Comparison of ENCODE assay signal across 9 mouse cellular contexts in genomic region chr11:90665161-90665560, GRCm38 (mm10). TPM values are rescaled to one million over a fixed set of nuclear protein-coding genes. Genes with fewer than 3 reads are reported as not detected.
DNase-seq lines count a peak whose midpoint lies in the region; ATAC-seq and TF ChIP-seq lines count a peak whose summit lies in the region.
"Had no signal": no experiment of that assay in that cellular context is flagged by ENCODE, and none has a peak within 500 bp of the region (broad histone marks: within the 10 kb centered on the region; RNA-seq: fewer than 3 reads in every experiment).

No protein-coding gene starts in this region.

- H3K27ac ChIP-seq in embryonic fibroblast, embryonic 13.5 days (ENCODE audit: insufficient read depth, low read length), result peak overlapping the region; percentile 82
- H3K27ac ChIP-seq in intestine, embryonic 14.5 days (ENCODE audit: low read depth), result peak overlapping the region; percentile 68
- H3K27ac ChIP-seq in lung, embryonic 15.5 days, result peak overlapping the region; percentile 84

- peak overlapping the region; percentile 22 for H3K4me2 ChIP-seq in intestine, embryonic 14.5 days (ENCODE audit: low read length)
- H3K4me2 ChIP-seq in lung, embryonic 15.5 days, result peak overlapping the region; percentile 34

- 3% methylated on average over 6 of the region's 6 CpGs for WGBS in intestine, embryonic 14.5 days
- 7% methylated on average over 6 of the region's 6 CpGs for WGBS in lung, embryonic 15.5 days

- peak; percentile 15 to 29 for DNase-seq in layer of hippocampus, postnatal 36 days
- DNase-seq in layer of hippocampus, adult 9-11 months, result no peak
- DNase-seq in intestine, embryonic 14.5 days (ENCODE audit: low spot score), result no peak
- DNase-seq in right cerebral cortex, postnatal 4 days, result peak; percentile 28
- DNase-seq in B cell, adult 2 months, result no peak
- DNase-seq in urinary bladder, postnatal 36 days (ENCODE audit: low spot score in 2 of 2), result no peak

- no peak overlapping the region for H3K4me3 ChIP-seq in embryonic fibroblast, embryonic 13.5 days (ENCODE audit: insufficient read depth, low read length)
- no peak overlapping the region for H3K4me3 ChIP-seq in intestine, embryonic 14.5 days (ENCODE audit: low read depth, low read length)
- no peak overlapping the region; the same call in 1 of the 2 replicates for H3K4me3 ChIP-seq in lung, embryonic 15.5 days

- no peak for TF ChIP-seq POLR2A in embryonic fibroblast, embryonic 13.5 days (IDR thresholded peaks at IDR 0.05; ENCODE audit: low read depth, low read length)

- TF ChIP-seq CTCF in embryonic fibroblast, embryonic 13.5 days (IDR thresholded peaks at IDR 0.05; ENCODE audit: borderline replicate concordance, insufficient read depth, low read length), result no peak

- H3K27me3 ChIP-seq in intestine, embryonic 14.5 days (replicated peaks; ENCODE audit: control insufficient read depth, insufficient read depth, low read length), result no peaks in the 10 kb centered on the region
- no peaks in the 10 kb centered on the region for H3K27me3 ChIP-seq in lung, embryonic 15.5 days
- H3K27me3 ChIP-seq: Patski had no signal

- ATAC-seq in intestine, embryonic 14.5 days (replicated peaks; ENCODE audit: low FRiP score, low TSS enrichment, low read depth), result 0 out of 2 replicates have a peak, but pooled peaks have one; percentile 32
- peak; percentile 87 for ATAC-seq in lung, embryonic 15.5 days (ENCODE audit: borderline replicate concordance, extremely low read depth, low FRiP score, low TSS enrichment)
- ATAC-seq: Patski had no signal

- H3K4me1 ChIP-seq in embryonic fibroblast, embryonic 13.5 days (ENCODE audit: control insufficient read depth, insufficient read depth, low read length), result peaks cover 15% of the 10 kb centered on the region
- H3K4me1 ChIP-seq in intestine, embryonic 14.5 days (replicated peaks; ENCODE audit: control insufficient read depth, insufficient read depth, low read length), result peaks cover 31% of the 10 kb centered on the region
- H3K4me1 ChIP-seq in lung, embryonic 15.5 days, result peaks cover 39% of the 10 kb centered on the region

- H3K9ac ChIP-seq in intestine, embryonic 14.5 days (ENCODE audit: low read length), result no peak overlapping the region
- no peak overlapping the region for H3K9ac ChIP-seq in lung, embryonic 15.5 days

- peaks cover 9% of the 10 kb centered on the region; the same call in 1 of the 2 replicates for H3K36me3 ChIP-seq in intestine, embryonic 14.5 days (ENCODE audit: control insufficient read depth, insufficient read depth, low read length)
- peaks cover 8% of the 10 kb centered on the region; the same call in 1 of the 2 replicates for H3K36me3 ChIP-seq in lung, embryonic 15.5 days

- no peaks in the 10 kb centered on the region for H3K9me3 ChIP-seq in intestine, embryonic 14.5 days (ENCODE audit: control insufficient read depth, low read length)
- H3K9me3 ChIP-seq in lung, embryonic 15.5 days, result no peaks in the 10 kb centered on the region

RNA-seq across cellular contexts. Expression of gene Tom1l1, which starts 23.0 kb away (rescaled TPM):
- total RNA-seq in layer of hippocampus, postnatal 36 days (2021), result 10 to 100 TPM; 17.9 to 23.0 TPM
- polyA plus RNA-seq in embryonic fibroblast, embryonic 13.5 days (2011; ENCODE audit: insufficient read length, low read depth, missing spikeins), result 27.1 and 36.7 TPM in 2 replicates
- 42.2 and 46.1 TPM in 2 replicates for polyA plus RNA-seq in intestine, embryonic 14.5 days (2014; fragmentation: Nextera tagmentation; extraction: Ambion mirVana)
- 36.4 and 37.1 TPM in 2 replicates for polyA plus RNA-seq in lung, embryonic 15.5 days (2015; fragmentation: Nextera tagmentation; extraction: Ambion mirVana)

RNA-seq across cellular contexts. Expression of gene Cox11, which starts 27.2 kb away (rescaled TPM):
- 10 to 100 TPM; 25.5 to 27.5 TPM for total RNA-seq in layer of hippocampus, postnatal 36 days (2021)
- polyA plus RNA-seq in embryonic fibroblast, embryonic 13.5 days (2011; ENCODE audit: insufficient read length, low read depth, missing spikeins), result 14.7 and 18.6 TPM in 2 replicates
- 24.8 and 25.9 TPM in 2 replicates for polyA plus RNA-seq in intestine, embryonic 14.5 days (2014; fragmentation: Nextera tagmentation; extraction: Ambion mirVana)
- polyA plus RNA-seq in lung, embryonic 15.5 days (2015; fragmentation: Nextera tagmentation; extraction: Ambion mirVana), result 35.5 and 39.2 TPM in 2 replicates

RNA-seq across cellular contexts. Expression of gene Stxbp4, which starts 27.3 kb away (rescaled TPM):
- total RNA-seq in layer of hippocampus, postnatal 36 days (2021), result 10 to 100 TPM; 14.6 to 15.1 TPM
- 21.9 and 23.3 TPM in 2 replicates for polyA plus RNA-seq in embryonic fibroblast, embryonic 13.5 days (2011; ENCODE audit: insufficient read length, low read depth, missing spikeins)
- polyA plus RNA-seq in intestine, embryonic 14.5 days (2014; fragmentation: Nextera tagmentation; extraction: Ambion mirVana), result 18.7 and 23.5 TPM in 2 replicates
- 21.4 and 22.6 TPM in 2 replicates for polyA plus RNA-seq in lung, embryonic 15.5 days (2015; fragmentation: Nextera tagmentation; extraction: Ambion mirVana)

Comparison
In these comparisons a context has a peak if more than half of its experiments do, and no peak if none do; other contexts are left out.
1. DNase-seq: peak in layer of hippocampus, postnatal 36 days (2 of 2) and right cerebral cortex, postnatal 4 days (single experiment); none in layer of hippocampus, adult 9-11 months (single experiment), intestine, embryonic 14.5 days (single experiment), B cell, adult 2 months (0 of 2) and urinary bladder, postnatal 36 days (0 of 2).
2. Peak in every context shown above with its lines, with median percentiles within 50 percentile points of each other: H3K27ac ChIP-seq.